Mouse (Mus musculus): ENCODE results near the gene Ap5s1. TPM values are rescaled to one million over a fixed set of nuclear protein-coding genes. Genes with fewer than 3 reads are reported as not detected.

Ap5s1 gene
- total RNA-seq (2015; ENCODE audit: low replicate concordance), result 18.2 and 36.5 TPM in 2 replicates
- 18.7 and 21.0 TPM in 2 replicates for total RNA-seq (2017; ENCODE audit: low replicate concordance)

DNA sequence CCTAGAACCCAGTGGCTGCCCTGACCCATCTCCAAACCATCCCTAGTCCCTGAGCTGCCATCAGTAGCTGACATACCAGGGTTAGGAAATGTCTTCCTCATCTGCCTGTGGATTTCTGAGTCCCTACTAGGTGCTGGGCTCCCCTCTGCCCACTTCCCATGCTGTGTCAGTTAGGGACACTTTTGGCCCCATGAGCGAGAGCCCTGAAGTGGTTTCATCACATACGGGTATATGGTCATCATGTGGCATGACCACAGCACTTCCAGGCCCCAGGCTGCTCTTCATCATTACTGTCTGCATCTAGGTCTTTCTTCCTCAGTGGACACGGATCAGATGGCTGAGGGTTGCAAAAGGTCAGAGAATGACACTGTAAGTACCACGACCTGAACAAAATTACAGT lies at the start of gene Ap5s1:
Gene Ap5s1, plus strand, starts transcription at position 301 of the 400 bp plus-strand sequence.
- no peak for ATAC-seq (replicated peaks; ENCODE audit: low FRiP score, poor library complexity, severe bottlenecking)

DNA sequence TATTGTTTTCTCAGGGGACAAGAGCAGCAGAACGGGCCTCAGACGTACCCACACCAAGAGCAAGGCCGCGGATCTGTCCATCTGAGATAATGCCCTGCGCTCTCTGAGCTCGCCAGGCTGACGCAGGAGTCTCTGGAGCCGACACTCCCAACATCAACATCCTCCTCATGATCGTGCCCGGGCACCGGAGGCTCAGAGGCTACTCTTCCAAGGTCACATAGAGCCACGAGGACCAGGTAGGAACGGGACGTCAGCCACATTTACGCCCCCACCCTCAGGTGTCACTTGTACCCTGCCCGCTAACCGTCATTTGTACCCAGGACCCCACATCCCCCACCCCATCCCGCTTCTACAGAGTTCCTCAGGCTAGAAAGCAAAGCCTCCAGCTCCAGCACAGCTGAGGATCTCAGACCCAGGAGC lies 47.4 kb upstream of the Ap5s1 start:
- ATAC-seq (replicated peaks; ENCODE audit: low FRiP score, poor library complexity, severe bottlenecking), result peak; percentile 78

DNA sequence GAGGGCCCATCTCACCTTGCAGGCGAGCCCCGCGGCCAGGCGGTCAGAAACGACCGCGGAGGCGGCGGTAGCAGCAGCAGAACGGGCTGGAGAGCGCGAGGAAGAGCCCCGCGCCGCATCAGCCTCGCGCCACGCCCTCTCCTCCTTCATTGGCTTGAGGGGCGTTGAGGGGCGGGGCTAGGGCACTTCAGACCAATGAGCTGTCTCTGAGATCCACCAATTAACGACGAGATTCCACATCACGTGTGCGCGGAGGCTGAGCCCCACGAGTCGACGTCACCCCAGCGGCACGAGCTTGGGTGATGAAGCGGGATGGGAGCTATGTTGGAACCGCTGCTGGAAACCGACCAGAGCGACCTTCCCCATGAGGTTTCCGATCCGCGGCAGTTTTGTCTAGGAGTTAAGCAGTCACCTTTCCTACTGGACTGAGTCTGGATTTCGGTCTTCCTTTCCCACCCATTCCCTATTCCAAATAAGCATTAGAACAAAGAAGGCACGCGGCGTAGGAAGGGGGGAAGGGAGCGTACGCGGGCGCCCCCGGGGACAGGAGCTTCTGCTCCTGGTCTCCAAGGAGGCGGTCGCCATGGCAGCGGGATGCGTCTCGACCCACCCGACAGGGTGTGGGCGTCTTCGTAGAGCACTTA lies 46.8 kb upstream of the Ap5s1 start, which contains the start of gene 1700037H04Rik:
Gene 1700037H04Rik, minus strand, starts transcription at position 144 of the 644 bp plus-strand sequence.
- peak; percentile 89 for ATAC-seq (replicated peaks; ENCODE audit: low FRiP score, poor library complexity, severe bottlenecking)

DNA sequence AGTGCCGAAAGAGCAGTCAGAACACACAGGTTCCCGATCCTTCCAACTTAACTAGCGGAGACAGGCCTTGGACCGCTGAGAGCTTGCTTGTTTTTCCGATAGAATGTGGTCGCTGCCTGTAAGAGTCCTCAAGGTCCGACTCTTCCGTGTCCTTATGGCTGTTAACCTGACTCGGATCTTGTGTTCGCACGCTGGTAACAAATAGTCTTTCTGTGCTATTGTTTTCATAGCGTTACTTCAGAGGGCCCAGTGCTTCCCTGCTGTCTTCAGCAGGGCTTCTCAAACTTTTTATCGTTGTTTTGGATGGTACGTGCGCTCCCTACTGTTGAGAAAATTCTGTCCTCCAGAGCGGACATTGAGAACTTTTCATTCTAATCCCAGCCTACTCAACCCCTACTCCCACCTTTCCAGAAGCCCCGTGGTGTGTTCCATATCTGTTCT lies 46.2 kb upstream of the Ap5s1 start:
- ATAC-seq (replicated peaks; ENCODE audit: low FRiP score, poor library complexity, severe bottlenecking), result peak; percentile 31

DNA sequence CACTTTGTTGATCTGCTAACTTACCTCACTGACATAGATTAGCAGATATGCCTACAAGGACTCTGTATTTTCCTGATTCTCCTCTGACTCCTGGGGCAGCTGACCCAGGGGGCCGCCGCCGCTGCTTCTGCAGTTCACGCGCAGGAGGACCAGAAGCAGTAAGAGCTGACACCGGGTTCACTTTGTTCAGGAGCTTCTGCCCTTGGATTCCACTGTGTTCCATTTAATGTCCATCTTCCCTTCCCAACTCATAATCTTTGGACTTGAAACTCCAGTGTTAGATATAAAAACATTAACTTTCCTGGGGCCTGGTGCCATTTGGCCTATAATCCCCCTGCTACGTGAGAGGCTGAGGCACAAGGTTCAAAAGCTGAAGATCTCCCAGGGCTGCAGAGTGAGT lies 43.0 kb upstream of the Ap5s1 start:
- no peak for ATAC-seq (replicated peaks; ENCODE audit: low FRiP score, poor library complexity, severe bottlenecking)

DNA sequence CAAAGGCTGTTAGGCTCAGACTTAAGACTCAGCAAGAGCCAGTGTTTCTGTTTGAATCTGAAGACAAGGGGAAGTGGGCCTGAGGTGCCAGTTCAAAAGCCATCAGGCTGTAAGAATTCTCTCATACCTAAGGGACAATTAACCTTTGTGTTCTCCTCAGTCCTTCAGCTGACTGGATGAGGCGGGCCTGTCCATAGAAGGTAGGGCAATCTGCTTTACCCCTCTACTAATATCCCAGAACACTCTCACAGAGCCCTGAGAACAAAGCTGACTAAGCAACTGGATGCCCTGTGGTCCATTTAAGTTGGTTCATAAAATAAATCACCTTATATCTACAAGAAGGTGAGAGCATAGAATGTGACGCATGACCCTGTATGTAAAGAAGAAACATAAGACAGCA lies 40.7 kb upstream of the Ap5s1 start:
- no peak for ATAC-seq (replicated peaks; ENCODE audit: low FRiP score, poor library complexity, severe bottlenecking)

DNA sequence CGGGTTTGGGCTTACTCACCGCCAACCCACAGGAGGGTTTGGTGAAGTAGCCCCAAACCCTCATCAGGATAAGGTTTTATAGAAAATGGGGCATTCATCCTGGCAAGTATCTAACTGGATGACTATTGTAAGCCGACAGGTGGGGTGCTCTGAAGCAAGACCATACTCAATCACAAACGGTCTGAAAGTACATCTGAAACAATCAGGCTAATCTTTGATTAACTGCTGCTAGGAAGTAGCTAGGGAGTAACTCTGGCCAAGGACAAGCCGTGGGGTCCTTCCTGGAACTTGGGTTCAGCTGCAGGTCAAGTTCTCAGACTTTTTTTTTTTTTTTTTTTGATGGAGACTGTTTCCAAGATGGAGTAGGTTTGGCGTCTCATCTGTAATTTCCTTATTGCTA lies 38.9 kb upstream of the Ap5s1 start:
- ATAC-seq (replicated peaks; ENCODE audit: low FRiP score, poor library complexity, severe bottlenecking), result no peak

DNA sequence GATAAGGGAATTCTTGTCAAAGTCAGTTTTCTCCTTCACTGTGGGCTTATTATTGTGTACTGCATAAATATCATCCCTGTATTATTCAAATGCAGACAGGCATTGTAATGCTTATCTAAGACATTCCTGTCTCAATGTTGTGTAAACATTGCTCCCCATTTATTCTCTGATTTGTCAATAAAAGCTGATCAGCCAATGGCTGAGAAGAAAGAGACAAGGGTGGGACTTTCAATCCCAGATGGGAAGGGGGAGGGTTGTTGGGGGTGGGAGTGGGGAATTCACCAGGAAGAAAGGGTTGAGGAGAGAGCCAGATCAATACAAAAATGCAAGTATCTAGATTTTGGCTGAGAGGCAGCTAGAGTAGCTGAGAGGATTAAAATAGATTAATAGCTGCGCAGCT lies 38.0 kb upstream of the Ap5s1 start:
- no peak for ATAC-seq (replicated peaks; ENCODE audit: low FRiP score, poor library complexity, severe bottlenecking)

DNA sequence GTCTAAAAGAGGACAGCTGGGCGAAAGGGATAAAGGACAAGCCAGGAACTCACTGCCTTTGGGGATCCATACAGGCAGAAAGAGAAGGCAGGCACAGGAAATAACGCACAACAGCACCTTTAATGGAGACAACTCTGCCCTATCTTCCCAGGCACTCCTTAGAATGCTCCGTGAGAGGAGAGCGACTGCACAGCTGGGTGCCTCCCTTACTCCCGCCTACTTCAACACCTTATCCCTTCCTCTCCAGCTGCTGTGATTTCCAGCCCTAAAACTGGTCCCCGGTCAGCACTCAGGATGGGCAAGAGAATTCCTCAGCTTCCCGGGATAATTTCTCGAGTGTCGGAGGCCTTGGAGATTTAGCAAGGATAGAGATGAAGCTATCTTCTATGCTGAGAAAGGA lies 35.9 kb upstream of the Ap5s1 start:
- no peak for ATAC-seq (replicated peaks; ENCODE audit: low FRiP score, poor library complexity, severe bottlenecking)

DNA sequence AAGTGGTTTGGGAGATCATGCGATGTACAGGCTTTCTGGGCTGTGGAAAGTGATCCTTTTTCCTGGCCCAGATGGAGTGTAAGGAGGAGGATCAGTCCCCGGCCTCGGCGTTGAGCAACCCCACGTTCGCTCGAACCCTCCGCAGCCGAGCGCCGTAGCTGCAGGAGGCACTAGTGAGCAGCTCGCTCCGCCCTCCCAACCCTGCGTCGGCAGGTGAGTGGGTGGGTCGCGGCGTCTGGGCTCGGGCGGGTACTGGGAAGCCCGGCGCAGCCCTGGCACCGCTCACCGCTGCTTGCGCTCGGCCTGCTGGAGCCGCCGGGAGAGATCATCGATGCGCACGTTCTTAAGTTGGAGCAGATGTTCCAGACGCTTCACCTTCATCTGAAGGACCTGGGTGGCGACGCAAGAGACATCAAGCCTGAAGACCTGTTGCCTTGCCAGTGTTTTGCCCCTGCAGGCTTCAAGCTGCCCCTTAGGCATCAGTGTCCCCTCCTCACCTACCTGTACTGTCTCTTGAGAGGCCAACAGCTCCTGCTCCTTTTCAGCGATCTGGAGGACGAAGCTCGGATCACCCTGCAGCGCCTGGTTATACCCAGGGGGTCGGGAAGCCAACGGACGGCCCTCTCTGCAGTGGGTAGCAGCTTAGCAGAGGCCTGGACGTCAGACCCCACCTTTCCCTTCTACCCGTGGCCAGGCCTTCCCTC lies 35.3 kb upstream of the Ap5s1 start:
- ATAC-seq (replicated peaks; ENCODE audit: low FRiP score, poor library complexity, severe bottlenecking), result no peak

DNA sequence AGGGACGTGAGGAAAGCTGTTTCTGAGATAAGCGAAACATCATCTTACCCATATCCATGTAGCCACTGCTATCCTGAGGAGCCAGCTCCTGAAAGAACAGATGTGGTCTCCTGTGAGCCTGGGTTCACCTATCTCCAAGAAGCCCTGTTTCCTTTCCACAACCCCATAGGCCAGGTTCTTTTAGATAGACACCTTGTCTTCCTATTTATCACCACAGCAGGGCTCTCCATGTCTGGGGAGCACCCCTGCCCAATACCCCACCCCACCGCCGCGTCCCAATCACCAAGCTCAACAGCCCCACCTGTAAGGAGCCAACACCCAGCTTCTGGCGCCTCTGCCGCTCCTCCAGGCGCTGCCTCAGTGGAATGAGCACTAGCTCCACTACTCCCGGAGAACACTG lies 34.6 kb upstream of the Ap5s1 start:
- ATAC-seq (replicated peaks; ENCODE audit: low FRiP score, poor library complexity, severe bottlenecking), result no peak

DNA sequence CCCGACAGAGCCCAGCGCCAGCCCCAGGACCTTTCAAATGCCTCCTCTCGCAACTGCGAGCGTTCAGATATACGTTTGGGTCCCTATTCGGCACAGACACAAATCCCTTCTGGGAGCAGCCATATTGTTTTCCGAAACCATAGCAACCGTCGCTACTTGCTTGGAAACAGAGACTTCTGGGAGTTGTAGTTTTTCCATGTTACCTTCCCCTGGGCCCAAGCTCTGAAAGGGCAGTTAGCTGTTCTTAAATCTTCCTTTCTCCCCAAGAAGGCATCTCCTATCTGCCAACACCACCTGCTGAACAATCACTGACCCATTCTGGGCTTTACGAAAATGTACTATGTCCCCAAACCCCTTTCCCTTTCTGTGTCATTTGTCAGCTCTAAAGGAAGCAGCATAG lies 32.2 kb upstream of the Ap5s1 start:
- peak; percentile 71 for ATAC-seq (replicated peaks; ENCODE audit: low FRiP score, poor library complexity, severe bottlenecking)

DNA sequence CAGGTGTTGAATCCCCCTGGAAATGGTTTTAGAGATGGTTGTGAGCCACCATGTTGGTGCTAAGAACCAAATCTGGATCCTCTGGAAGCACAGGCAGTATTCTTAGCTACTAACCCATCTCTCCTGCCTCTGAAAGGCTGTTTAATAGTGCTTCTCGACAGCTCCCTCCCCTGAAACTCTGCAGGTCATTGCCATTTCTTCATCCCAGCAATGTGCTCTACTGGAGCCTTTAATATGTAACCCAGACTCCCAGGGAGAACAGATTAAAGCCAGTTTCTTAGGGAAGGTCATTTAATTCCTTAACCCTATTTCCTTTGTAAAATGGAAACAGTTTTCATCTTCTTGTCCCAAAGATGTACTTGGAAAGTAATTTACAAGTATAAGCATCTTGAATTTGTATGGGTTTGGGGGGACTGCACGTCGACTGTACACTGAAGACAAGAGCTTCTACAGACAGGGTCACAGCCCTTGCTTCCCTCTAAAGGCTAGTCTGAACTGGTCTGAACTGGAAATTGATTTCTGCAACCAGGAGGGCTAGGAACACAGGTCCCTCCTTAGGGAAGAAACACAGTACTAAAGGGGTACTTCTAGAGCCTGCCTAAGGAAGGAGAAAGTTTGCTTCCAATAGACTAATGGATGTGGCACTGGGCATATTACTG lies 31.5 kb upstream of the Ap5s1 start:
- no peak for ATAC-seq (replicated peaks; ENCODE audit: low FRiP score, poor library complexity, severe bottlenecking)

DNA sequence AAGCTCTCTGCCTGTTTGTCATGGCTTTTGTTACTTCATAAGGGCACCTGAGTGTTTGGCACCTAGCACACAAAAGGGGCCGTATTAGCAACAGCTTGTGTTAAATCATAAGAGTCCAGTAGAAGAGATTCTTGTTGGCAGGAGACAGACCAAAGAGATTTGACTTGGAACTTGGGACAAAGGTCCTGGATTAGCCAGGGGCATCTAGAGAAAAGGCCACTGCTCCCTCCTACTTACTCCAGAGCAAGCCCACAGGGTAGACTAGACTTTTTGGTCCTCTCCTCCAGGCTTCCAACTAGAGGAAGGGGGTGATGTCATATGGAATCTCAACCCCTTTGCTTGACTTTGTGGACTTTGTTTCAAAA lies 31.0 kb upstream of the Ap5s1 start:
- no peak for ATAC-seq (replicated peaks; ENCODE audit: low FRiP score, poor library complexity, severe bottlenecking)

DNA sequence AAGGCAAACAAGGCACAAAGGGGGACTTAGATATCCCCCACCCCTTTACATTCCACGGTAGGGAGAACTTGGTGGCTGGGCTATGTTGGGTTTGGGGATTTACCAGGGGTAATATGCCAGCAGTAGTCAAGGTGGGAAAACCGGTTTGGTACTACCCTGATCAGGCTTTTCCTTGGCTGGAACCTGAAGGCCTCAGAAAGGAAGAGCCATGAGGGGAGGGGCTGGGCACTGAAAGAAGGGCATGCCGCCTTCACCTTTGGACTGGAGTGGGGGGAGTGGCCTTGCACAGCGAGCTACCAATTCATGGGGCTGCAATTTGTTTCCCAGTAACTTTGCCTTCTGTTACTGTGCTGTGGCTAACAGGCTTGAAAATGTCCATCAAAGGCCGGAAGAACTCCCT lies 30.4 kb upstream of the Ap5s1 start:
- ATAC-seq (replicated peaks; ENCODE audit: low FRiP score, poor library complexity, severe bottlenecking), result no peak

DNA sequence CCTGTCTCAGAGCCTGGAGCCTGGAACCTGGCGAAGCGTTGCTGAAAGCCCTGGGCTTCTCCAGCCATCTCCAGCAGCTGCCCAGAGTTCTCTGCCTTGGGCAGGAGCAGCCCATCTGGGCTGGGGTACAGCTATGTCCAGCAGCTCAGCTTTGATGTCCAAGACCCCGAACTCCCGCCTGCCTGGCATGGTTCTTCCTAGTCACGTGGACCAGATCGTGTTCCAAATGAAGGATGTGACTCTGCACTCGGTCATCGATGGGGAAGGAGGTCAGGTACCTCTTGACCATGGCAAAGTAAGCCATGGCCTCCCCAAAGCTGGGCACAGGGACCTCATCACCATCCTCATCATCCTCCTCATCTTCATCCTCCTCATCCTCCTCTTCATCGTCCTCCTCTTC lies 28.9 kb upstream of the Ap5s1 start:
- no peak for ATAC-seq (replicated peaks; ENCODE audit: low FRiP score, poor library complexity, severe bottlenecking)

DNA sequence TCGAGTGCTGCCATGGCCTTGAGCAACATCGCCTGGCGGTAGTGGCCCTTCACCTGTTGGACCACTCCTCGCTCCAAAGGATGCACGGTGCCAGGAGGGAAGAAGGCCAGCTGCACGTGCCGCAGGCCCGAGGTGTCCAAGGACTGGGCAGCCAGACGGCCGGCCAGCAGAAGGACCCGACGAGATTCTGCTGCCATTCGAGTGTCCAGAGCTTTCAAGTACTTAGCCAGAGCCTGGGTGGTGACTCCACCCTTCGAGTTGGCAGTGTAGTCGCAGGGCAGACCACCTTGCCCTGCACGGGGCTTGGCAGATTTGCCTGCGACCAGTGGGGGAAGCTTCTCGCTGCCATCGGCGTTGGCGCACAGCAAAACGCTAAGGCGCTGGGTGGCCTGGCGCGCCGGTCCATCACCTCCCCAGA lies 28.0 kb upstream of the Ap5s1 start:
- peak; percentile 7; the same call in 1 of the 2 replicates for ATAC-seq (replicated peaks; ENCODE audit: low FRiP score, poor library complexity, severe bottlenecking)

DNA sequence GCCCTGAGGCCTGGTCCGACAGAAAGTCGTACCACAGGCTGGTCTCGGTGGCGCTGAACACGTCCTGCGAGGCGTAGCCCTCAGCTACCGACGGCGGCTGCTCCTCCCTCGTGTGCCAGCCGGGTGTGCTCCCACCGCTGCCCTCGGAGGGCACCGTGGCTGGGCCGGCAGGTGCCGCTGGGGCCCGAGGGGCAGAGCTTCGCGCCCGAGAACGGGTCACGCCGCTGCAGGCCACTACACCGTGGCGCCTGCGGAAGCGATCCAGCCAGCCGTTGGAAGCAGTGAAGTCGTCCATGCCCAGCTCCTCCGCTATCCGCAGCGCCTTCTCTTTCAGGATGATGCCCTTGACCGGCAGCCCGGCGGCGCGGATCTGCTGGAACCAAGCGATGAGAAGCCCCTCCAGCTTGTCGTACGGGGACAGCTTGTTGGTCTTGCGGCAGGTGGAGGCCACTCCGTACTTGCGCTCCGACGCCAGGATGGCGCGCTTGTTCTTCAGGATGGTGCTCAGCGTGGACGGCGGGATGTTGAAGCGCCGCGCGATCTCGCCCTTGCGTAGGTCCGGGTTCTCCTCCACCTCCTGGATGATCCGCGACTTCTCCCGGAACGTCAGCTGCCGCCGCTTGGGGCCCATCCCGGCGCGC lies 27.5 kb upstream of the Ap5s1 start:
- ATAC-seq (replicated peaks; ENCODE audit: low FRiP score, poor library complexity, severe bottlenecking), result peak; percentile 62

DNA sequence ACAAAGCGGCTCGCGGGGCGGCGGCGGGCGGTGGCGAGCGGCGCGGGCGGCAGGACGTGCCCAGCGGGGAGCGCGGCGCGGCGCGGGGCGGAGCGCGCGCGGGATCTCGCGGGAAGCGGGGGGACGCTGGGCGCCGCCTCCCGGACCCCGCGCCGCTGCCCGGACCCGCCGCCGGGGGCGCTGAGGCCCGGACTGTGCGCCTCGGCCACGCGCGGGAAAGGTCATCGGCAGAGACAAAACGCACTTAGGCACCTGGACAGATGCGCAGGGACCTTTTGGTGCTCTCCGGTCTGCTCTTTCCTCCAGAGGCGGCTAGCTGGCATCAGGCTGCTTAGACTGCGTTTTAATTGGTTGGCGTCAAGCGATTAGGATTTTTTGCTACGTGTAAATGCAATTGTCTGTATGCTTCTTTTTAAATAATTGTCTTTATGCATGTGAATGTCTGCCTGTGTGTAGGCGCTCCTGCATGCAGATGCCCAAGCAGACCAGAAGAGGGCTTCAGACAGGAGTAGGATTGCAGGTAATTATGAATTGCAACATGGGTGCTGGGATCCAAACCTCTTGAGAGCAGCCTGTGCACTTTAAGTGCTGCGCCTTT lies 26.8 kb upstream of the Ap5s1 start, which contains the start of gene Cenpb:
Gene Cenpb, minus strand, starts transcription at position 78 of the 598 bp plus-strand sequence.
- peak; percentile 53 for ATAC-seq (replicated peaks; ENCODE audit: low FRiP score, poor library complexity, severe bottlenecking)

DNA sequence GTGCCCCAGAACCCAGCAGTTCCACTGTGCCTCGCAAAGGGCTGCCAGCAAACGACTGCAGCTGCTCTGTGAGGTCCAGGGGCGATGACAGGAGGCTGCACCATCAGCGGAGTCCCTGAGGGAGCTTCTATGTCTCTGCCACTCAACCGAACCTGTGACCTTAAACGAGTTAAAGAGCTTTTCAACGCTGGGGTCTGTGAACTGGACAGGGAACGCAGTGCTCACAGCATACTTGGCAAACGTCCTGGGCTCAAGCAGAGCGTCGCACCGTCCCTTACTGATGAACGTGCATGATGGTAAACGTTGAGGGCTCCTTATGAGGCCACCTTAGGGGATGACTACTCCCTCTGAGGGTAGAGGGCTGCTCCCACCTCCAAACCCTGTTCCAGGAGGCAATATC lies 20.5 kb upstream of the Ap5s1 start:
- ATAC-seq (replicated peaks; ENCODE audit: low FRiP score, poor library complexity, severe bottlenecking), result peak; percentile 27
